Mouse (Mus musculus) hindbrain, embryonic 12.5 days (tissue): ENCODE results near the gene Tmem212. TPM values are rescaled to one million over a fixed set of nuclear protein-coding genes. Genes with fewer than 3 reads are reported as not detected.
A peak's percentile ranks its signal among the peaks of the same experiment; 100 is the strongest.

Experiments used
- ATAC-seq: fragments of 200-750 bp; cut with Nextera tagmentation; 2 replicates; pipeline ENCODE4 v1.8.0; 2017; ENCODE audit warnings: moderate TSS enrichment; ENCODE audit not compliant: low FRiP score
- H3K27ac ChIP-seq: fragments of 300-500 bp; sonication (generic); 2 replicates; pipeline ENCODE4 v1.5.1; 2016; ENCODE audit warnings: mild to moderate bottlenecking
- H3K27me3 ChIP-seq: fragments of 300-500 bp; sonication (generic); 2 replicates; pipeline ENCODE4 v1.6.1; 2016; ENCODE audit warnings: mild to moderate bottlenecking
- H3K36me3 ChIP-seq: fragments of 300-500 bp; sonication (generic); 2 replicates; pipeline ENCODE4 v1.6.1; 2016; ENCODE audit warnings: mild to moderate bottlenecking
- H3K4me1 ChIP-seq: fragments of 300-500 bp; sonication (generic); 2 replicates; pipeline ENCODE4 v1.6.1; 2016
- H3K4me2 ChIP-seq: fragments of 300-500 bp; sonication (generic); replicated peaks from 2 replicates; pipeline ENCODE4 v1.6.1; 2016; ENCODE audit warnings: mild to moderate bottlenecking
- H3K4me3 ChIP-seq: fragments of 300-500 bp; sonication (generic); 2 replicates; pipeline ENCODE4 v1.5.1; 2016; ENCODE audit warnings: mild to moderate bottlenecking
- H3K9ac ChIP-seq: fragments of 300-500 bp; sonication (generic); 2 replicates; pipeline ENCODE4 v1.6.1; 2016; ENCODE audit warnings: mild to moderate bottlenecking, moderate library complexity
- H3K9me3 ChIP-seq: fragments of 300-500 bp; sonication (generic); replicated peaks from 2 replicates; pipeline ENCODE4 v1.6.1; 2016; ENCODE audit warnings: mild to moderate bottlenecking
- WGBS: fragments of 180-500 bp; shearing (Covaris S2); methylation state at CpG from one replicate; pipeline ENCODE4 v1.1.7; 2016; 5-methylcytosine and 5-hydroxymethylcytosine counted together
- polyA plus RNA-seq: library from polyadenylated mRNA; unstranded; fragments of >200 nt; fragmentation: Nextera tagmentation; extraction: Ambion mirVana; gene quantifications from 2 replicates; pipeline ENCODE4 v1.2.1, GENCODE M21; 2016

Gene Tmem212
- polyA plus RNA-seq, 1 experiment from 2014 or later = not detected

DNA sequence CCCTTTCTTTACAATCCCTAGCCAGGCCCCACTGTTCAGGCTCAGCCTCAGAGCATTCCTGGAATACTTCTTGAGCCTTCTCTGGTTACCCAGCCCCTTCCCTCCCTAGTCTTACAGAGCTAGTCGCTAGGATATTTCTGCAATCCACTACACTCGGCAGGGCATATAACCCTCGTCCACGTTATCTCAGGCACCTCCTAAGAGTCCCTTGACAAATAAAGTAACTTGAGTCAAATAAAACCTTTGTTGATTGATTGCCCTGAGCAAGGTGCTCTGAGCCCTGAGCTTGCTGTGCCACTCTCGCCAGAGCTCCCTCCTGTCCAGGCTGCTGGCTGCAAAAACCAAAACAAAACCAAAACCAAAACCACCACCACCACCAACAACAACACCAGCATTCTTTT lies 37.0 kb downstream of the Tmem212 start:
- 0 out of 2 replicates have a peak overlapping the region, but pooled peaks have one; percentile 3 for H3K4me2 ChIP-seq
- no peak for ATAC-seq
- 7% methylated on average over 5 of the region's 5 CpGs for WGBS
- no peak overlapping the region for H3K4me3 ChIP-seq
- no peaks in the 10 kb centered on the region for H3K27me3 ChIP-seq
- H3K27ac ChIP-seq = peak overlapping the region; percentile 66; the same call in 1 of the 2 replicates
- no peak overlapping the region for H3K9ac ChIP-seq
- no peaks in the 10 kb centered on the region for H3K36me3 ChIP-seq
- peaks cover 38% of the 10 kb centered on the region for H3K4me1 ChIP-seq
- H3K9me3 ChIP-seq = no peaks in the 10 kb centered on the region

DNA sequence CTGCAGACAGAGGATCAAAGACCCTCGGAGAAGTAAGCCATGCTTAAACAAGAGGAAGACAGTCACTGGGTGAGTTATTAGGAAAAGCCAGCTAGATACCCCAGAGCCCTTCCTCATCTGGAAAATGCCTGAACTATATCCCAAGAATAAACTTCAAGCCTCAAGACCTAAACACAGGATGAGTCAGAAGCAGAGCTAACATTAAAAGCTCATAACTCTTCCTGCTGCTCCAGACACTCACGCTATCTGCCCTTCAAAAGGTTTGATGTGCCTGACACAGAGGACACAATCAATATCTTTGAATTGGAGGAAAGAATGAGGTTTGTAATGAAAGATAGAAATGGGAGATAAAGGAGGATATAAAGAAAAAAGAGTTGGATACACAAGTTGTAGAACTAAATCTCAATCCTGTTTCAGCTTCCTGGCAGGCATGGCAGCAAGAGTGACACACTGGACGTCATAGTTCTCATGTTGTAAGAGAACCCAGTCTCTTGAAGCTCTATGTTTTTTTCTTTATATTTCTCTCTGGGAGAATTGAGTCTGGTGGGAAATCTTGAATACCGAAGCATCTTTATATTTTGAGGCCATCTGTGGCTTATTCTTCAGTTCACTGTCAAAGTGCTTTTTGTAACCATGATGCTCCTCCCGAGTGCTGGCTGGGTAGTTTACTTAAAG lies 37.6 kb downstream of the Tmem212 start:
- WGBS = 25% methylated on average over 5 of the region's 5 CpGs
- ATAC-seq = no peak
- H3K27ac ChIP-seq = peak overlapping the region; percentile 66

DNA sequence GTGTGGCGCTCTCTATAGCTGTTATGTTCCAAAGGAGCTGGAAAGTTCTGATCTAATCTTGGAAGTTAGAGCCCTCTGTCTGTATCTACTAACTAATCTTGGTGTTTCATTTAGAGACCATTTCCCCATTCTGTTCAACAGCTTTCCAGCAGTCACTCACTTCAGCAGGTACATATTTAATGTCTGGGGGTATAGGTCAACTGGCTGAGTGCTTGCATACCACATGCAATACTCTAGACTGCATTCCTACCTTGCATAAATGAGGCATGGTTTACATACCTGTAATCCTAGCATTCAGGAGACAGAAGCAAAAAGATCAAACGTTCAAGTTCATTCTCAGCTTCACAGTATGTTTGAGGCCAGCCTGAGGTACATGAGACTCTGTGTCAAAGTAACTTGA lies 39.9 kb downstream of the Tmem212 start:
- WGBS = 87% methylated on average over 2 of the region's 2 CpGs
- no peak overlapping the region for H3K4me3 ChIP-seq
- no peak for ATAC-seq
- no peak overlapping the region for H3K4me2 ChIP-seq
- 0 out of 2 replicates have a peak, but pooled peaks cover 7% of the 10 kb centered on the region for H3K9me3 ChIP-seq
- H3K4me1 ChIP-seq = peaks cover 14% of the 10 kb centered on the region
- no peaks in the 10 kb centered on the region for H3K27me3 ChIP-seq
- no peaks in the 10 kb centered on the region for H3K36me3 ChIP-seq
- H3K9ac ChIP-seq = no peak overlapping the region
- no peak overlapping the region for H3K27ac ChIP-seq

More for the DNA sequence above, 37.6 kb downstream of the Tmem212 start:
- Histone ChIP-seq H3K36me3 (no peaks in the 10 kb centered on the region), H3K9me3 (no peaks in the 10 kb centered on the region), H3K9ac (no peak overlapping the region), H3K4me2 (no peak overlapping the region), H3K4me3 (no peak overlapping the region), H3K27me3 (no peaks in the 10 kb centered on the region), H3K4me1 (peaks cover 37% of the 10 kb centered on the region)

DNA sequence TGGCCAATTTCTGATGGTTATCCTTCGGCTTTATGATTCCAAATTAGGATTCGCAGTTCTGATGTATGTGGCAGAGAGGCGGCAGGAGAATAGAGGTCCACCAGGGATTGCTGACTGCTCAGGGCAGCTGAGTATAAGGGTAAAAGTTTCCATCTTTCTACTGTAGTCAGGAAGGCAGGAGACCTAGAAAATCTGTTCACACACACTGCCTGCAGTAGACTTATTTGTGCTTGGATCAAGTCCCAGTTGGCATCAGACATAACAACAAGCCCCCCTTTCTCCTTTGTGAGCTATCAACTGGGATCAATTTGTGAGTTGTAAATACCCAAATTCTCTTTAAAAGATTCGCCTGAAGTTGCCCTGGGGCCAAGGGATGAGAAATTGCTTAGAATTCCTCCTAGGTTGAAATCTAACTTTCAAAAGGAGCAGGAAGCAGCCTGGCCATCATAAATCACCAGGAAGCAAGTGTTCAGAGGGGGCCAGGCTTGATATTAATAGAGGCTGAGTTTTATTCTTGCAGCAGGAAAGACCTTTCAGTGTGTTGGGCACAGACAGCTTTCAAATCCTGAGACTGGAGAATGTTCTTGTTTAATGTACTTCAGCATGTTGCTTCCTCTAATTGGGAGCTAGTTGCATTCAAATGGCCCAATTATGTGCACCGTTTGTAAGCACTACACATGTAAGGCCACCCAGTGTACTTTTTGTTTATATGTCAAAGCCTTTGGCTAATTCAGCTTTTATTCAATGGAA lies 41.6 kb downstream of the Tmem212 start:
- H3K9ac ChIP-seq = no peak overlapping the region
- 83% methylated on average over 5 of the region's 5 CpGs for WGBS
- H3K4me2 ChIP-seq = no peak overlapping the region
- no peak overlapping the region for H3K4me3 ChIP-seq
- H3K27me3 ChIP-seq = no peaks in the 10 kb centered on the region
- H3K27ac ChIP-seq = no peak overlapping the region
- H3K36me3 ChIP-seq = no peaks in the 10 kb centered on the region
- no peak for ATAC-seq
- 0 out of 2 replicates have a peak, but pooled peaks cover 7% of the 10 kb centered on the region for H3K9me3 ChIP-seq
- H3K4me1 ChIP-seq = peaks cover 11% of the 10 kb centered on the region

DNA sequence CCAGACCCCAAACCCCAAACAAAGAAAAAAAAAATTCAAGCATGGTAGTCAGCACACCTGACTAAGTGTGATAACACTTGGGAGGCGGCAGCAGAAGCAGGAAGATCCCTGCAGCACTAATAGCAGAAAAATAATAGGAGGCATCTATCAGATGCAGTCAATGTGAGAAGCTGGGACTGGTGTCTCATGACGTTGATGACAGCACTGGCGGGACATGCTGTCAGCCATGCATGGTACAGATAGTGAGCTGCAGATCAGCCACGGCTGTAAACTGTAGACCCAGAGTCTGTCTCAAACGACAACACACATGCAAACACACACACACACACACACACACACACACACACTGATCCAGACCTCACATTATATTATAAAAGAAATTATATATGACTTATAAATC lies 52.9 kb downstream of the Tmem212 start:
- ATAC-seq = no peak
- Histone ChIP-seq H3K27ac (no peak overlapping the region), H3K27me3 (no peaks in the 10 kb centered on the region), H3K4me1 (no peaks in the 10 kb centered on the region), H3K9me3 (no peaks in the 10 kb centered on the region), H3K36me3 (no peaks in the 10 kb centered on the region), H3K4me2 (no peak overlapping the region), H3K9ac (no peak overlapping the region), H3K4me3 (no peak overlapping the region)
- 83% methylated on average over 5 of the region's 5 CpGs for WGBS

DNA sequence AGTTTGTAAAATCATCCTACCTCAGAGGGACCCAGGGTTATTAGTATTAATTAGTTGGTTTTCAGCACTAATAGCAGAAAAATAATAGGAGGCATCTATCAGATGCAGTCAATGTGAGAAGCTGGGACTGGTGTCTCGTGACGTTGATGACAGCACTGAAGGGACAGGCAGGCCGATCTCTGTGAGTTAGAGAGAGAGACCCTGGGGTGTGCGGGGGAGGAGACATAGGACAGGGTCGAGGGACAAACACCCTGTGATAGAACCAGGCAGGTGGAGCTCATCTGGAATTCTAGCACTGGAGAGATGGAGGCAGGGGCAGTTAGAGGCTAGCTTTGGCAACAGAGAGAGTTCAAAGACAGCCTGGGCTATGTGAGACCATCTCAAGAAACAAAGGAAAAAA lies 53.3 kb downstream of the Tmem212 start:
- Histone ChIP-seq H3K9ac (no peak overlapping the region), H3K27ac (no peak overlapping the region), H3K9me3 (no peaks in the 10 kb centered on the region), H3K36me3 (no peaks in the 10 kb centered on the region), H3K27me3 (no peaks in the 10 kb centered on the region), H3K4me1 (no peaks in the 10 kb centered on the region), H3K4me2 (no peak overlapping the region), H3K4me3 (no peak overlapping the region)
- WGBS = 70% methylated on average over 5 of the region's 5 CpGs
- no peak for ATAC-seq

DNA sequence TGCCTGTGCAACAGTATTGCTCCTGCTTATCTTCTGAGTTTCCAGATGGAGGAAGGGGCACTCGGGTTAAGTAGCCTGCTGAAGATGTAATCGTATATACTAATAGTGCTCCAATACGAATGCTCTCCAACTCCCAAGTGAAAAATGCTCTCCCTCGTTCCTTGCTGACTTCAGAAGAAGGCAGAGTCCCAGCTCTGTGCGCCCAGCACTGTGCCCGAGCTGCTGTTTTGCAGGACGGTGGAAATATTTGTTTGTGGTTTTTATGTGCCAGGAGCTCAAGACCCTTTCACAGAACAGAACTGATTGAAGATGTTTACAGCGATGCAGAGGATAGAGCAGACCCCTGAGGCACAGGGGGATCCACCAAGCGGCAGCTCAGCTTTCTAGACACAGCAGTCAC lies 55.9 kb downstream of the Tmem212 start:
- H3K4me3 ChIP-seq = no peak overlapping the region
- H3K9ac ChIP-seq = no peak overlapping the region
- no peak overlapping the region for H3K27ac ChIP-seq
- H3K4me2 ChIP-seq = no peak overlapping the region
- no peaks in the 10 kb centered on the region for H3K27me3 ChIP-seq
- H3K9me3 ChIP-seq = no peaks in the 10 kb centered on the region
- H3K36me3 ChIP-seq = no peaks in the 10 kb centered on the region
- H3K4me1 ChIP-seq = no peaks in the 10 kb centered on the region
- ATAC-seq = no peak
- 80% methylated on average over 9 of the region's 9 CpGs for WGBS

DNA sequence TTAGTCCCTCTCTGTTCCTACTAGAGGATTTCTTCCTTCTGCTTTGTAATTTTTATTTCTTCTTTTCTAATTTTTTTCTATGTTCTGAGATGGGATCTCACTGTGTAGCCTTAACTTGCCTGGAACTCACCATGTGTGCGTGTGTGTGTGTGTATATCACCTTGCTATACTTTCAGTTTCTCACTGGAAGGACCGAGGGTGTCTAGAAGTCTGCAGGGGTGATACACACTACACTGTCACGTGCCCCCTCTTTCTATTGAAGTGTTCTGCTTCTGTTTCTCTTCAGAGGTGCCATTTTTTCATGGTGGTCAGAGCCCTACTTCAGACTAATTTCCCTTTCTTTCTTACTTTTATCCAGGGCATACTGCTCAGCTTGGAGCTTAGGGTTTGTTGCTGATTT lies 56.4 kb downstream of the Tmem212 start:
- 81% methylated on average over 3 of the region's 3 CpGs for WGBS
- no peak for ATAC-seq
- Histone ChIP-seq H3K4me1 (no peaks in the 10 kb centered on the region), H3K4me3 (no peak overlapping the region), H3K9ac (no peak overlapping the region), H3K36me3 (no peaks in the 10 kb centered on the region), H3K9me3 (no peaks in the 10 kb centered on the region), H3K27me3 (no peaks in the 10 kb centered on the region), H3K4me2 (no peak overlapping the region), H3K27ac (no peak overlapping the region)

DNA sequence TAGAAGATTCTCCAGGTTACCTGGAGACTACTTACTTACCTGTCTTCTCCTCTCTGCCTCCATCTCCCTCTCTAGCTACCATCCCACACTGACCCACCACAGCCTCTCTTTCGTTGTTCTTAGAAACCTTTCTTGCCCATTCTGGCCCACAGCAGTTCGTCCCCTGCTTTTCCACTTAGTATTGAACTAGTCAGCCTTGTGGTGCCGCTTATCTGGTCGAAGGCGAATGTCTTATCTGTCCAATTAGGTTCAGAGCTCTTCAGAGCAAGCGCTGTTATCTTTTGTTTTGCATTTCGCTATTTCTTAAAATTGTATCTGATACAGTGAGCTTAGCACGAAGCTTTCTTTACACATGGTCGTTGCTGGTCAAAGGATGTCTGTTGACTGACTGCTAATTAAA lies 56.9 kb downstream of the Tmem212 start:
- 92% methylated on average over 9 of the region's 9 CpGs for WGBS

DNA sequence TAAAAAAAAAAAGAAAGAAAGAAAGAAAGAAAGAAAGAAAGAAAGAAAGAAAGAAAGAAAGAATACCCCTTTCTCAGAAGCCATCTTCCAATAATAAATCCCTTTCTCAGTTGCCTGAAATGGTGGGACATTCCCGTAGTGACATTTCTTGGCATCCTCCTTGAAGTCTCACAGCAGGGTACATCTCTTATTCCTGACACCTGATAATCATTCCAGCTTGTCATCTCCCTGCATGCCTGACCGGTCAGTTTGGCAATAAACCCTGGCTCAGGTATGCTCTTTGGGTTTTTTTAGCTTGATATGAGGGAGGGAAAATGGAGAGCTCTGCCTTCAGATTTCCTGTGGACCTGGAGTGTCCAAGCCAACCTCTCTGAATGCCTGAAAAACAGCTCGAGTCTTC lies 59.9 kb downstream of the Tmem212 start:
- Histone ChIP-seq H3K4me3 (no peak overlapping the region), H3K4me1 (no peaks in the 10 kb centered on the region), H3K27ac (no peak overlapping the region), H3K9ac (no peak overlapping the region), H3K9me3 (no peaks in the 10 kb centered on the region), H3K4me2 (no peak overlapping the region), H3K36me3 (no peaks in the 10 kb centered on the region), H3K27me3 (no peaks in the 10 kb centered on the region)
- 88% methylated on average over 3 of the region's 3 CpGs for WGBS
- no peak for ATAC-seq

More for the DNA sequence above, 56.9 kb downstream of the Tmem212 start:
- no peak overlapping the region for H3K27ac ChIP-seq
- H3K36me3 ChIP-seq = no peaks in the 10 kb centered on the region
- no peaks in the 10 kb centered on the region for H3K4me1 ChIP-seq
- ATAC-seq = no peak
- no peak overlapping the region for H3K4me3 ChIP-seq
- H3K9me3 ChIP-seq = no peaks in the 10 kb centered on the region
- H3K27me3 ChIP-seq = no peaks in the 10 kb centered on the region
- H3K4me2 ChIP-seq = no peak overlapping the region
- H3K9ac ChIP-seq = no peak overlapping the region

DNA sequence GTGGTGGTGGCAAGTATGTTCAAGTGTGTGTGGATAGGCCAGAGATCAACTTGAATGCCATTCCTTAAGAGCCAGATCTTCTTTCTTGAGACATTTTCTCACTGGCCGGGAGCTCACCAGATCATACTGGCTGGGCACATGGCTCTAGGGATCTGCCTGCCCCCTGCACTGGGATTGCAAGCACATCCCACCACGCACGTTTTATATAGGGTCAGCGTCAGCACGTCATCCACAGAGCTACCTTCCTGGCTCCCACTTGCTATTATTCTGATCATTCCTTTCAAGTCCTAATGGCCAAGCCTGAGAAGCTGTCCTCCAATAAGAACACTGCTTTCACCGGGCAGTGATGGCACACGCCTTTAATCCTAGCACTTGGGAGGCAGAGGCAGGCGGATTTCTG lies 60.4 kb downstream of the Tmem212 start:
- Histone ChIP-seq H3K27me3 (no peaks in the 10 kb centered on the region), H3K9me3 (no peaks in the 10 kb centered on the region), H3K27ac (no peak overlapping the region), H3K4me1 (no peaks in the 10 kb centered on the region), H3K9ac (no peak overlapping the region), H3K36me3 (no peaks in the 10 kb centered on the region), H3K4me3 (no peak overlapping the region), H3K4me2 (no peak overlapping the region)
- 91% methylated on average over 8 of the region's 8 CpGs for WGBS
- ATAC-seq = no peak

DNA sequence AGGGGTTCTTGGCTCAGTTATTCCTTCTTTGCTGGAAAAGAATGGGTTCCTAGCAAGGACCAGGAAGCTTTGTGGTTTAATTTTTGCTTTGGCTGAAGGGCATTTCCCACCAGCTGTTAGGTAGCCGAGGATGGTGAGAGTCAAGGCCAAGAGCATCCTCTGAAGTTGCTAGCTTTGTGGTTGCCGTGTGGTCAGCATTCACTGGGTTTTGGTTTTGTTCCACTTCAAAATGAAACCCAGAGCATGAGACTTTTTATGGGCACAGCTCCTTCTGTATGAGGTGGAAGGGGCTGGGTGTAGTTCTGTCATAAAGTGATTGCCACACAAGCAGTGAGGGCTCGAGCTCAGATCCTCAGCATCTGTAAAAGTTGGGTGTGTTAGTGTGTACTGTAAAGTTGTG lies 67.4 kb downstream of the Tmem212 start:
- Histone ChIP-seq H3K4me2 (no peak overlapping the region), H3K9me3 (no peaks in the 10 kb centered on the region), H3K4me3 (no peak overlapping the region), H3K36me3 (no peaks in the 10 kb centered on the region), H3K27ac (no peak overlapping the region), H3K9ac (no peak overlapping the region), H3K27me3 (no peaks in the 10 kb centered on the region), H3K4me1 (no peaks in the 10 kb centered on the region)
- ATAC-seq = no peak
- 84% methylated on average over 3 of the region's 3 CpGs for whole genome bisulfite sequencing

DNA sequence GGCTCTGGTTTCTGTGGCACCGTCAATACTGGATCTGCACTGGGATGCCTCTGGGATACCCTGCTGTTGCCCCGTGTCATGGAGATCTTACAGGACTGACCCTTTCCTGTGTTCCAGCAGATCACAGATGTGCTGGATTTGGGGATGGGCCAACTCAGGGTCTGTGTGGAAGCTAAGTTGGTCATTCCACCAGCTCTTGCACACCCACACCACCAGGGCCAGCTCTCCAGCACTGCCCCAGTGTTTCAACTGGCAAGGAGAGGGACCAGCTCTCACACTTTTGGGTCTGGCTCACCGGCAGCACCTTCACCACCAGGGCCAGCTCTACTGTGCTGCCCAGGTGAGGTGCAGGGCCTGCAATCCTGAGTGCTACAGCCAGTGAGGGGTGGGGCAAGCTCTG lies 68.9 kb downstream of the Tmem212 start:
- Histone ChIP-seq H3K4me1 (no peaks in the 10 kb centered on the region), H3K4me2 (no peak overlapping the region), H3K27me3 (no peaks in the 10 kb centered on the region), H3K27ac (no peak overlapping the region), H3K4me3 (no peak overlapping the region), H3K9ac (no peak overlapping the region), H3K36me3 (no peaks in the 10 kb centered on the region), H3K9me3 (no peaks in the 10 kb centered on the region)
- ATAC-seq = no peak
- WGBS = 89% methylated on average over 3 of the region's 3 CpGs
